Mouse (Mus musculus): Measurements from ENCODE around the gene Gins3. TPM values are rescaled to one million over a fixed set of nuclear protein-coding genes. Genes with fewer than 3 reads are reported as not detected.
A peak's percentile ranks its signal among the peaks of the same experiment; 100 is the strongest.
"Not testable (repeated sequence)": the region's sequence is repeated elsewhere in the genome, so short reads cannot be mapped to it uniquely, and the experiment has no call there.

The Gins3 gene
- polyA plus RNA-seq (2012; rRNA removed) = 3.8 and 4.8 TPM in 2 replicates

DNA sequence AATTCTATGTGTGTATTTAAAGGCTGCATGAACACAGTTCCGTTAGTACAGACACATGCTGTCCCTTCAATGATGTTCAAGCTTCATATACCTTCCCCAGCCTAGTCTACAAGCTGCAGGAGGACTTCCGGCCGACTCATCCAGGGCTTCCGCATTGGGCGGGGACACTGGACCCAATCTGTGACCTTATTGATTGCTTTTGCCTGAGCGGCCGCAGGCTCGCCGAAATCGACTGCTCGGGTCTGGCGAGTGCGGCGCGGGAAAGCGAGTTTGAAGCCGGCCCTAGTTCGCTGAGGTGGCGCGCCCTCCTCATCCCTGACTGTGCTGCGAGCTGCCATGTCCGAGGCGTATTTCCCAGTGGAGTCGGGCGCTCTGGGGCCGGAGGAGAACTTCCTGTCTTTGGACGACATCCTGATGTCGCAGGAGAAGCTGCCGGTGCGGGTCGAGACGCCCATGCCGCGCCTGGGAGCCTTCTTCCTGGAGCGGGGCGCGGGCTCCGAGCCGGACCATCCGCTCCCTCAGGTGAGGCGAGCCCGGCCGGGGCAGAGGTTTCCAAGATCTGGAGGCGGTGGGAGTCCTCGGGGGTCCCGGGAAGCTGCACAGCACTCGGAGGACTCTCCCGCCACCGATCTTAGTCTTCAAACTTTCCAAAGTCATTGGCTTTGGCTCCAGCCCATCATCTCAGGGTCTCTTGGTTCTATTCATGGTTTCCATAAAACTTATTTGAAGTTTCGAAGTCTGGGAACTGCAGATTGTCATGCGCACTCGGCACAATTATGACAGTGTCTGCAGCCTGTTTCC is at the start of gene Gins3:
Gene Gins3, plus strand, starts transcription at position 192 of the 801 bp plus-strand sequence.
- DNase-seq (ENCODE audit: low spot score) = peak; percentile 83

DNA sequence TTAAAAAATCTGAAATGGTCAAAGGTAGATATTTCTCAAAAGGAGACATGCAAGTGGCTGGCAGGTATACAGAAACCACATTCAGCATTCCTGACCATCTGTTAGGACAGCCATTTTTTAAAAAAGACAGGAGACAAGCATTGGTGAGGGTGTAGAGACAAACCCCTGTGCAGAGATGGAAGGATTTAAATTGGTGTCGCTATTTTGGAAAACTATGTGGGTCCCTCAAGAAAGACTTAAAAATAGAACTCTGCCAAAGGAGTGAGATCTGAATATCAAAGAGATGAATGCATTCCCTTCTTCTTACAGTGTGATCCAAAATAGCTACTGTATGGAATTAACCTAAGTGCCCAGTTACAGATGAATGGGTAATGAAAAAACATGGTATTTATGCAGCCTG is 45.9 kb upstream of the Gins3 start:
- DNase-seq (ENCODE audit: low spot score) = no peak

DNA sequence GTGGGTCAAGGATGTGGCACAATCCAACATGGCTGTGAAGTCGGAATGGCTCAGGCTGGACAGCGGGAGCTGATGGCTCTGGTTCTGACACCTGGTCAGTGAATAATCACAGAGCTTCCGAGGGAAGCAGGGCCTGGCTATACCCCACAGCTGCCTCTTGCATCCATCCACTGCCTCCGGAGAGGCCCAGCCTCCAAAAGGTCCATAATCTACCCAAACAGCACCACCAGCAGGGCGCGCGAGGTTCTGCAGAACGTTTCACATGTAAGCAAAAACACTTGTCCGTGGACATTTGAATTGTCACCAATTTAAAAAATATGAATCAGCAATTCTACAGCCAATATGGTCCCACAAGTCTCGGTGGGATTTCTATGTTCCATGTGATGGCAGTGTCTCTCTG is 44.0 kb upstream of the Gins3 start:
- peak; percentile 6 for DNase-seq (ENCODE audit: low spot score)

DNA sequence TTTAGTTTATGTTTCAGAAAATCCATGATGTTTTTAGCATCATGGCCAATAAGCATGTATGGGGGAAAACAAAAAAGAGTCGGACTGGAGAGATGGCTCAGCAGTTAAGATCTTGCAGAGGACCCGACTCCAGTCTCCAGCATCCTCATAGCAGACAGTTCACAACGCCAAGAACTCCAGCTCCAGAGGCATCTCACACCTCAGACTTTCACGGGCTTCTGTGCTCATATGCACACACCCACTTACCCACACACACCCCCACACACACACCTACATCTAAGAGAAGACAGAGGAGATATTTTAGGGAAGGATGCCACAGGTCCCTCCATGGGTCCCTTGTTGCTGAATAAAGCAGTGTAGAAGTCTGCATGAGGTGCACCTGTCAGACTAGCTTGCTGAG is 42.7 kb upstream of the Gins3 start:
- no peak for DNase-seq (ENCODE audit: low spot score)

DNA sequence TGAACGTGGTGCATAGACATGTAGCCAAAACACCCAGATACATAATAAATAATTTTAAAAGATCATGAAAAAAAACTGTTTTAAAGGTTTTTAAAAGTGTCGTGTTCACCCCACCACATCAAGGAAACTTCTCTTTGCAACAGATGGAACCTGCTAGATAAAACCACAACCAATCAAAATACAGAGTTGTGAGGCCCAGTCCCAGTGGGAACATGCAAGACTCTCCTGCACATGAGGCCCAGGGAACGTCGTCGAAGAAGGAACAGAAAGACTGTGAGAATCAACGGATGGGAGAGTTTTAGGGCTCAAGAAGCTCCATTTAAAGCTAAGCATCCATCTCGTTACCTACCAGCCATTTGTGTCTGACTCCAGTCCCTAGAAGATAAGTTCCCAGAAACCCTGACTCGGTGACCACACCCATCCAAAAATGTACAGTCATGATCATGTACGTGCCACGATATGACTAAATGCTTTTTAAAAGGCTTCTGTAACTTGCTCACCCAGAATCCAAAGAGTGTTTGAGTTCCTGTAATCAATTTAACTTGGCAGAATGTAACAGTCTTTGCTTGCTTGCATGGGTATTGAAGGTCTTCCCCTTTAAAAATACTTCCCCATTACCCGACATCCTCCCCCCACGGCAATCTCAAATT is 41.0 kb upstream of the Gins3 start:
- DNase-seq (ENCODE audit: low spot score) = no peak

DNA sequence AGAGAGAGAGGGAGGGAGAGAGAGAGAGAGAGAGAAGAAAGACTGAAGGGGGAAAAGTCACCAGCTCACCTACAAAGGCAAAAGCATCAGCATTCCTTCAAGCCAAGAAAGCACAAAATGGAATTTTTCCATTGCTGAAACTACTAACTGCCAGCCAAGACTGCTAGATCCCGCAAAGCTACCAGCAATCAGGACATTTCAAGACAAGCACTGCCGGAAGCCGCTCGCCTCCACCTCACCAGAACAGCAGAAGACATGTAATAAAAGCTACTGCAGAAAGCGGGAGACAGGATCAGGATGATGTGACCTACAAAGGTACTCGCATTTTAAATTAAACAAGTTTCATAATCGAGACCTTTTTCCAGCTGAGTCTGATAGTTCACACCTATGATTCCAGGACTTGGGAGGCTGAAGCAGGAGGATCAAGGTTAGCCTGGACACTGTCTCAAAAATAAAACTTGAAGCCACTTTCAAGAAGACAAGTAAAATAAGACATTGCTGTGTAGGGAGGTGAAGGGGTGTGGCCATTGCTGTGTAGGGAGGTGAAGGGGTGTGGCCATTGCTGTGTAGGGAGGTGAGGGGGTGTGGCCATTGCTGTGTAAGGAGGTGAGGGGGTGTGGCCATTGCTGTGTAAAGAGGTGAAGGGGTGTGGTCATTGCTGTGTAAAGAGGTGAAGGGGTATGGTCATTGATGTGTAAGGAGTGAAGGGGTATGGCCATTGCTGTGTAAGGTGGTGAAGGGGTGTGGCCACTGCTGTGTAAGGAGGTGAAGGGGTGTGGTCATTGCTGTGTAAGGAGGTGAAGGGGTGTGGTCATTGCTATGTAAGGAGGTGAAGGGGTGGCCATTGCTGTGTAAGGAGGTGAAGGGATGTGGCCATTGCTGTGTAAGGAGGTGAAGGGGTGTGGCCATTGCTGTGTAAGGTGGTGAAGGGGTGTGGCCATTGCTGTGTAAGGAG is 39.5 kb upstream of the Gins3 start:
- DNase-seq (ENCODE audit: low spot score) = no peak

DNA sequence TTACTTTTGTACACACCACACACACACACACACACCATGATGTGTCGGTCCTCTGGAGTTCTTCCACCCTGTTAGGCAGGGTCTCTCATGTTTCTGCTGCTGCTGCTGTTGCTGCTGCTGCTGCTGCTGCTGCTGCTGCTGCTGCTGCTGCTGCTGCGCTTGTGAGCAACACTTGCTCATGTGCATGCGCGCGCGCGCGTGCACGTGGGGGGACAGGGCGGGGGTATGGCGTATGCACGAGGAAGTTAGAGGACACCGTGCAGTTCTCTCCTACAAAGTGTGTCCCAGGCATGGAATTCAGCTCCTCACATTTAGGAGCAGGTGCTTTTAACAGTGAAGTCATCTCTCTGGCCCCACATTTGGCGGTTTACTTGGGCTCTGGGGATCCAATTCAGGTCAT is 38.1 kb upstream of the Gins3 start:
- DNase-seq (ENCODE audit: low spot score) = no peak

DNA sequence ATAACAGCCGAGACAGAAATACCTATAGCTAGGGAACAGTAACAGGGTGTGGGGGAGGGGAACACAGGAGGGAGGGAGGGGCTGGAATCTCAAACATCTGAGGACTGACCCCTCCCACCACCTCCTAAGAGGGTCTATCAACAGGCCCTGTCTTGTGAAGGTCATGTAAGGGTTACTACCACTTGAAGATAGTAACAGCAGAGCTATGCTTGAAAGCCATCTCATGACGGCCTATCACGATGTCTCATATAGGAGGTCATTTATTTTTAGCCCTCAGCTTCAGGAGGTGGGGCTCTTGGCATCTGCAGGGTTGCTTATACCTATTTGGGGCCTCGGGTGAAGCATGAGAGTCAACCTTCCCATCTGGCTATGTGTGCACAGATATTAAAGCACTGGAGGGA is 36.4 kb upstream of the Gins3 start:
- DNase-seq (ENCODE audit: low spot score) = no peak

DNA sequence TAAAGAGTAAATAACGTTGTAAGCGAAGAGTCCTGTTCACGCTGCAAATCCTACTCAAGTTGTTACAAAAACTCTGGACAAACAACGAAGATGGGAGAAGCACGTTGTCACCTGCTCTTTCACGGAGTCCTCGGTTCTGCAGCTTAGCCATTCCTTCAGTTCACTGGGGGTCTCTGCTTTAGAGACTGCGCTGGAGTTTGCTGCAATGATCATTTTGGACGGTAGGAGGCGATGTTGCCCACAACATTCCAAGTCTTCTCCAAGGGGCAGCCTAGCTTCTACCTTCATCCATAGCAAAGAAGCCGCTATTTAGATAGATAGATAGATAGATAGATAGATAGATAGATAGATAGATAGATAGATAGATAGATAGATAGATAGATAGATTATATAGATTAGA is 33.4 kb upstream of the Gins3 start:
- DNase-seq (ENCODE audit: low spot score) = no peak

DNA sequence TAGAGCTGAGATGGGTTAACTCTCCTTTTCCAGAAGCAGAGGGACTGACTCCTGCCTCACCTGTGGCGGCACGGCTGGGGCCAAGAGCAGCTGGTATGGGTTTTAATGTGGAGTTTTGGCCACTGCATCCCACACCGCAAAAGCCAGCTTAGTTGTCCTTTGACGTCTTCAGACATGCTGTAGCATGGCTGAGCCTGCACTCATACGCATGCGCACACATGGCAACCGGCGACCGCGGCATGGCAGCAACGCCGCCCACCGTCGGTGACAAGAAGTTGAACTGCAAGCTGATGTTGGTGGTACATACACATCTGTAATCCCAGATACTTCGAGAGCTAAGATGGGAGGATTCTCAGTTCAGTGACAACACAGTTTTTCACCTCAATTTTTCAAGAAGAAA is 31.9 kb upstream of the Gins3 start:
- no peak for DNase-seq (ENCODE audit: low spot score)

DNA sequence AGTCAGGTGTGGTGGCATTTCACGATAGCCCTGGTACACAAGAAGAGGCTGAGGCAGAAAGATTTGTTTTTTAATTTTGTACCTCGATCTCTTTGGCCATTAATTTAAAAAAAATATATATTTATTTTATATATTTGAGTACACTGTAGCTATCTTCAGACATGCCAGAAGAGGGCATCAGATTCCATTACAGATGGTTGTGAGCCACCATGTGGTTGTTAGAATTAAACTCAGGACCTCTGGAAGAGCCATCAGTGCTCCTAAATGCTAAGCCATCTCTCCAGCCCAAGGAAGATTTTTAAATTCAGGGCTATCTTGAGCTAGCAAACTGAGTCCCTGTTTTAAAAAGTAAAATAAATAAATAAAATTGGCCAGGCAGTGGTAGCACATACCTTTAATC is 31.1 kb upstream of the Gins3 start:
- no peak for DNase-seq (ENCODE audit: low spot score)

DNA sequence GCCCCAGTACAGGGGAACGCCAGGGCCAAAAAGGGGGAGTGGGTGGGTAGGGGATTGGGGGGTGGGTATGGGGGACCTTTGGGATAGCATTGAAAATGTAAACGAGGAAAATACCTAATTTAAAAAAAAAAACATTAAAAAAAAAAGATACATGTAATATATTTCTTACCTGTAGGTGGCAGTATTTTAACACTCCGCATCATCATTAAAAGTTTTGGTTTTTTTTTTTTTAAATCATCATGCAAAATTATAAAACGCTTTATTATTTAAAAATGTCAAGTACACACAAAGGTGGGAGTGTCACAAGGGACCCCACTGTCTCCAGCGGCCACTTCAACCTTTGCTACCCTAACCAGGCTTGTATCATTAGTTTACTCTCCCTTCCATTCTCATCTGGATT is 26.7 kb upstream of the Gins3 start:
- not testable (repeated sequence) for DNase-seq (ENCODE audit: low spot score)

DNA sequence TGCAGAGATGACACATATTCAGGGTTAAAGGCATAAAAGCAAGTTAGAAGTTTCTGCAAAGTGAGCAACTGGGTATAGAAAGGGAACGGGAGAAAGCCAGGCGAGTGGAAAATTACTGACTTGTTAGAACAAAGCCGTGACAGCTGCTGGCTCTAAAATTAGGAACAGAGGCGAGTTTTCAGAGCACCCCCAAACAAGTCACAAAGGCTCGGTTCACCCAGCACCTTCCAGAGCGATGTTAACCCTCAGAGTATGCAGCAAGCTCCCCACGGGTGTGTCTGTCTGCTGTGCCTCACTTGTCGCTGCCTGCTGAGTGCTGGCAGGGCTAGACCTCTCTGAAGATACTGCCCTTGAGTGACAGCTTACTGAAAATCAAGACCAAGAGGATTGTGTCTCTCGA is 26.0 kb upstream of the Gins3 start:
- DNase-seq (ENCODE audit: low spot score) = no peak

DNA sequence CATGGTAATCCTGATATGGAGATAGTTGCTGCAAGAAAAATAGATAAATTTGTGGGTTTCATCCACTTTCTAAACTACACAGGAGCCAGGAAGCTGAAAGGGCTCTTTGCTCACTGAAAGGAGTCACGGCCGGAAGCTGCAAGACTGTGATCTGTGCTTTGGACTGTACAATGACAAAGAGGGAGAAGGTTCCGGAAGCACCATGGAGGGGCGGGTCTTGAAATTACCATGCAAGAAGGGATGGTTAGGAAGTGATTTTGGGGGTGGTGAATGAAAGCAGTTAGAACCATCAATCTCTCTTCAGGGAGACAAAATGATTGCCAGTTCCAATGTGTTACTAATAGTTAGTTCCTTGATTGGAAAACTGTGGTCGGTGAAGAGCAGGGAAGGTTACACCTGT is 23.8 kb upstream of the Gins3 start:
- no peak for DNase-seq (ENCODE audit: low spot score)

DNA sequence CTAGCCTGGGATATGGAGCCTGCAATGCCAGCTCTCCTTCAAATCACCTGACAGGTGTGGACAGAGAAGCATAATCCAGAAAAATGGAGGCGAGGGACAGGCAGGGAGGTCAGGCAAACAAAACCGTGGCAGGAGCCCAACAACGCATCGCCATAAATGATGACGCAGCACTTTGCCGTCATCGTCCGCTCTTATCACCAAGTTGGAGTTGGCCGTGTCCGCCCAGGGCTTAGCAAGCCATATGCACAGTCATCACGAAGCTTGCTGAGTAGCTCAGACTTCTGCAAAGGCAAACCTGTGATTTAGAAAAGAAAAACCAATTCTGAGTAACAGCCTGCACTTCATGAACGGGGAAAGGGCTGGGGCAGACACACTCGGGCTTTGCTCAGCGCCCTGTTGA is 22.5 kb upstream of the Gins3 start:
- no peak for DNase-seq (ENCODE audit: low spot score)

DNA sequence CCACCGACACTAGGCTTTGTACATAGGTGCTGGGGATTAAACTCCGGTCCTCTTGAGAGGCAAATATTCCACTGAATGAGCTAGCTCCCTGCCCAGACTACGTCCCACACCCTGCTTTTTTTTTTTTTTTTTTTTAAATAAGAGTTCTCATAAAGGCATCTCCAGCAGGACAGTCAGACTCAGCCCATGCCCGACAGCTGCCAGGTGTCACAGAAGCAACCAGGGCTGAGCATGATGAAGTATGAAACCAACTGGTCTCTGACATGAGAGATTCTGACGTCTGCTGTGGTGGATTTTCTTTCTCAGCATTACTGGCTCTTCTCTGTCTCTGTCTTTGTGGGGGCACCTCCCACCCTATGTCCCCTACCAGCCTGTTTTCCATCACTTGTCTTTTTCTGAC is 21.5 kb upstream of the Gins3 start:
- no peak for DNase-seq (ENCODE audit: low spot score)

DNA sequence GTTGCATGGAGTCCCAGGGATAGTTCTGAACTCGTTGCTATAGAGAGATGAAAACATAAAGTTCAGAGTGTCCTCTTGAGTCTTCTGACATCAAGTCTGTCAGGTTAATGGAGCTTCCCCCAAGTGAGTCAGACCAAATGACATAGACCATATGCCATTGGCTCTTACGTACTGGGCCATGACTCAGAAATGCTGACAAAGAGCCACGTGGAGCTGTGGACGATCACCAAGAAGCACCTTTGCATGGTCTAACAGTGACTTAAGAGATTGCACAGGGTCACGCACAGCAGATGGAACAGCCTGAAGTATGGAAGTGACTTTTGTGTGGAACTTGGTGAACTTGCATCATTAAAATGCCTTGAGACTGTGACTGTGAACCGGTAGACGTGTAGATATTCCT is 16.9 kb upstream of the Gins3 start:
- no peak for DNase-seq (ENCODE audit: low spot score)

DNA sequence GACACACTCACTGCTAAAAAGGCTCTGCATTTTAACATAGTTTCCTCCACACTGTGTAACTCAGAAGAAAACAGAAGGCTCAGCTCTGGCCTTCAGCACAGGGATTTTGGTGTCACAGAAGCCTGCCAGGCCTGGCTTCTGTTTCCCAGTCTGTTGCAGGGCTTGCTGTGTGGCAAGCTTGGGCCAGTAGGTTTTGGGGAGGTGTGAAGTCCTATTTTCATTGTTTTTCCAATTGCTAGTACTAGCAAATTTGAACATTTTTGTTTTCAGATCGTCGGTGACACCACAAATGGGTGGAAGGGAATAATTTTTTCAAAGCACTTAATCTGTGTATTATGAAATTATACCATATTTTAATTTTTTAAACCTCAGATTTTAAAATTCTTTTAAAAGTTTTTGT is 13.2 kb upstream of the Gins3 start:
- DNase-seq (ENCODE audit: low spot score) = no peak

DNA sequence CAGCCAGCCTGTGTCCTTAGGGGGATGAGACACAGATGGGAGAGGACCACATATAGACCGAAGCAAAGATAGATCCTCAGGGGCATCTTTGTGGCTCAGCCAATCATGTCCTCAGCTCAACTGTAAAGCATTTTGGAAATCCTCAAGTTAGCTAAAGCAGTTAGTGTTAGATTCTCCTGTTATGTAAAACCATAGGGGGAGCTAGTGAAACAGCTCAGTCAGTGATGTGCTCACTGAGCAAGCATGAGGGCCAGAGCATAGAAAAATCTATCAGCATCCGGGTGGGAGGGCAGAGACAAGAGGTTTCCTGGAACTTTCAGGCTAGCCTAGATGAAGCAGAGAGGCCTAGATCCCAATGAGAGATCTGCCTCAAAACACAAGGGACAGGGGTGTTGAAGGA is 8.4 kb upstream of the Gins3 start:
- no peak for DNase-seq (ENCODE audit: low spot score)

DNA sequence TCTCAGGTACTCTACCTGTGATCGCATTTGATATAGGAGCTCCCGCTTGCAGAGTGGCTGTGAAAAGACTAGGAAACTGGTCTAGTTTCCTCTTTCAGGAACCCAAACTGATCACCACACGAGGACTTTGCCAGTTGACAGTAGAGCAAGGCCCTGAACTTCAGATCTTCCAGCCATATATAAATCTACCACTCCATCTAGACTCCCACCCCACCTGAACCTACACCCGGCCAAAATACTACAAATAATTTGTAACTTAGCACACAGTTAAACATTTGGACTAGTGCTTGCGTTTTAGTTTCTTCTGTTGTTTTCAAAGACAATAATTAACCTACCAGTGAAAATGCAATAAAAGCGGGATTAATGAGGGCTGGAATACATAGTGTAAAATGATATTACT is 413 bp upstream of the Gins3 start:
- DNase-seq (ENCODE audit: low spot score) = no peak

DNA sequence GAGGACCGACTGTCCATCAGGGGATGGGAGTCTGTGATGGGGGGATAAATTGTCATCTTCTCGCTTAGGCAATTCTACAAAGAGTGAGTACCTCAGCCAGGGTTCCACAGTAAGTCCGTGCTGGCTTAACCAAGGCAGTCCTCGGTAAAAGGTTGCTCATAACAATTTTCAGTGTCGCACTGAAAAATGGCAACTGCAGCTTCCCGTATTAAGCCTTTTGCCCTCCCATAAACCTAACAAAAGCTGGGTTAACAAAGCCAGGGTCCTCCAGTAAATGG is 749 bp downstream of the Gins3 start:
- DNase-seq (ENCODE audit: low spot score) = no peak

DNA sequence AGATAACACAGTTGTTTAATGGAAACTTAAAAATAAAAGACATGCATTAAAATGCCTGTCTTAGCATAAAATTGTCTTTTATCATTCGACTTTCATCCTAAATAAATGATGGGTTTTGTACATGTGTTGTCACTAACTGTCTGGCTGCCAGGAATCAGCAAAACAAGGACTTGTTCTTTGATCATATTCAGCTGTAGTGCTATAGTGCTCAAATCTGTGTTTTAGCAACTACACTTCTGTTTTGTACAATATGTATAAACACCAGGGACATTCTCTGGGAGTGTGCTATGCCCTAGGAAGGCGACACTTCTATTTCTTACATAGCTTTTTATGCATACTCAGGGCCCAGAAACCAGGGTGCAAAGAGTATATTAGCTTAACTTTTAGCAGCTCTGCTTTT is 11.7 kb downstream of the Gins3 start:
- no peak for DNase-seq (ENCODE audit: low spot score)

DNA sequence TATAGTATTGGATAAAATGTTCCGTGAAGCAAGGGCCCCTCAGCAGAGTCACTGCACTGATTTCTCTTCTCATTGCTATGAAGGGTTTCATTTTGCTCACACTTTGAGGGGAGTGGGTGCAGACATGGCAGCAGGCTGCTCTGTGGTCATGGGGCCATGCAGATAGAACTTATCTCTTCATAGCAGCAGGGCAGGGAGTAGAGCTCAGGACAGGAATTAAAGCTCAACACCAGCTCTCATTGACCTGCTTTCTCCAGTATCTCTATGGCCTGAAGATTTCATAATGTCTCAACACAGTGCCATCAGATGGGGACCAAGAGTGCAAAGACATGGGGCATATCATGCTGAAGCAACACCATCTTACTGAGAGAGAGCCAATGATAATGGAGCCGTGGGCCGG is 15.0 kb downstream of the Gins3 start:
- DNase-seq (ENCODE audit: low spot score) = no peak
